Mouse (Mus musculus) forebrain, postnatal 0 days (tissue): ENCODE data around the gene Apbb1ip. TPM values are rescaled to one million over a fixed set of nuclear protein-coding genes. Genes with fewer than 3 reads are reported as not detected.

Experiments used
- ATAC-seq: fragments of 200-750 bp; cut with Nextera tagmentation; 2 replicates; pipeline ENCODE4 v1.8.0; 2017; ENCODE audit warnings: mild to moderate bottlenecking, moderate library complexity
- DNase-seq: peaks from one replicate; pipeline ENCODE4 v3.0.0-alpha.2; 2015
- H3K27ac ChIP-seq: fragments of 300-500 bp; sonication (generic); 2 replicates; pipeline ENCODE4 v1.5.1; 2014; ENCODE audit warnings: low read depth, mild to moderate bottlenecking, antibody characterized with exemption, low read length, moderate library complexity, mixed read lengths
- H3K27me3 ChIP-seq: fragments of 300-500 bp; sonication (generic); 2 replicates; pipeline ENCODE4 v1.6.1; 2014; ENCODE audit warnings: mild to moderate bottlenecking, low read length, mixed read lengths; ENCODE audit not compliant: insufficient read depth
- H3K36me3 ChIP-seq: fragments of 300-500 bp; sonication (generic); 2 replicates; pipeline ENCODE4 v1.6.1; 2014; ENCODE audit warnings: mild to moderate bottlenecking, moderate library complexity; ENCODE audit not compliant: insufficient read depth
- H3K4me1 ChIP-seq: fragments of 300-500 bp; sonication (generic); 2 replicates; pipeline ENCODE4 v1.6.1; 2014; ENCODE audit warnings: antibody characterized with exemption; ENCODE audit not compliant: insufficient read depth
- H3K4me2 ChIP-seq: fragments of 300-500 bp; sonication (generic); 2 replicates; pipeline ENCODE4 v1.6.1; 2014; ENCODE audit warnings: low read depth, mild to moderate bottlenecking, moderate library complexity
- H3K4me3 ChIP-seq: fragments of 300-500 bp; sonication (generic); 2 replicates; pipeline ENCODE4 v1.5.1; 2014; ENCODE audit warnings: low read depth, low read length, mixed read lengths
- H3K9ac ChIP-seq: fragments of 300-500 bp; sonication (generic); 2 replicates; pipeline ENCODE4 v1.6.1; 2014; ENCODE audit warnings: mild to moderate bottlenecking
- H3K9me3 ChIP-seq: fragments of 300-500 bp; sonication (generic); 2 replicates; pipeline ENCODE4 v1.6.1; 2016; ENCODE audit warnings: low read length
- CTCF ChIP-seq: sonication (generic); IDR thresholded peaks from 2 replicates; pipeline ENCODE4 v1.5.1; 2016; ENCODE audit warnings: antibody characterized with exemption, control low read depth, low read depth
- WGBS: fragments of 180-500 bp; shearing (Covaris S2); extraction: QIAGEN DNeasy Blood & Tissue Kit; methylation state at CpG from one replicate; pipeline ENCODE4 v1.1.7; 2014; 5-methylcytosine and 5-hydroxymethylcytosine counted together
- polyA plus RNA-seq: library from polyadenylated mRNA; unstranded; fragments of >200 nt; fragmentation: Nextera tagmentation; extraction: Ambion mirVana; gene quantifications from 2 replicates; pipeline ENCODE4 v1.2.1, GENCODE M21; 2015
- total RNA-seq: library from RNA; depleted of rRNA; stranded (reverse); fragments of >200 nt; gene quantifications from 2 replicates; pipeline ENCODE4 v1.2.3, GENCODE M21; 2014

Apbb1ip gene
- total and polyA plus RNA-seq, 2 experiments from 2014 or later, result 0.19 to 1.6 TPM

DNA sequence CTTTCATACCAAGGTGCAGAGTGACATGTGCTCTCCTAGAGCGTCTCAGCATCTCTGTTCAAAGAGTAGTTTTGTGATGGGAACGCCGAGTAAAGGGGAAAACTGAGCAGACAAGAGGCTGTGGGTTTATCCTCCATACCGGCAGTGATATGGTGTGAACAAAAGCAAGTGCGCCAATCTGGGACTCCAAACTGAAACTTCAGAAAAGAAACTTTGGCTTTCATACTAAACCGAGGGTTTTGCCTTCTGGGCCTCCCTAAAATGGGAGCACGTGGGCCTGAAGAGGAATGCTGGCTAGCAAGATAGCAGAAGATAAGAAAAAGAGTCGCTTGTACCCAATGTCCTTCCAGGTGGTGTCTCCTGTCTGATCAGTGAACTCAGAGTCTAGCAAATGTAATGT, 1.3 kb downstream of the Apbb1ip start:
- Histone ChIP-seq H3K27ac (no peak overlapping the region), H3K4me2 (no peak overlapping the region), H3K36me3 (no peaks in the 10 kb centered on the region), H3K4me3 (no peak overlapping the region), H3K9me3 (no peaks in the 10 kb centered on the region), H3K9ac (no peak overlapping the region), H3K4me1 (no peaks in the 10 kb centered on the region), H3K27me3 (no peaks in the 10 kb centered on the region; the same call in 1 of the 2 replicates)
- TF ChIP-seq CTCF, result no peak
- DNase-seq, result no peak
- whole genome bisulfite sequencing, result 54% methylated on average over 8 of the region's 8 CpGs
- no peak for ATAC-seq

DNA sequence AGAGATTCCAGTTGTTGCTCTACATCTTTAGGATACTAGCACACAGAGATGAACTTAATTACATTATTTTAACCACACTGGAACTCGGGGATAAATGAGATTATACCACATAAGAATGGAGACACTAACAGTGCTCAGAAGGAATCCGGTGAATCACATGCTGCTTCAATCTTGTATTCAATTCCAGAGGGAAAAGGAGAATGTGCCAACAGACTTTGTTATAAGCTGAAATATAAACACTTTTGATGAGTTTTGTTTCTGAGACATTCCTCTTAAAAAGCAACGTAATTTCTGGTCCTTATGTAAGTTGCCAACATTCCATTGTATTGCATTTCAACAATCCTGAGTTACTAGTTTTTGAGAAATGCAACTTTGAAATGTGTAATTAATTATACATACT, 1.8 kb downstream of the Apbb1ip start:
- Histone ChIP-seq H3K36me3 (no peaks in the 10 kb centered on the region), H3K9ac (no peak overlapping the region), H3K4me1 (no peaks in the 10 kb centered on the region), H3K27ac (no peak overlapping the region), H3K4me2 (no peak overlapping the region), H3K9me3 (no peaks in the 10 kb centered on the region), H3K4me3 (no peak overlapping the region), H3K27me3 (no peaks in the 10 kb centered on the region; the same call in 1 of the 2 replicates)
- 59% methylated on average over 3 of the region's 3 CpGs for WGBS
- no peak for ATAC-seq
- no peak for DNase-seq
- TF ChIP-seq CTCF, result no peak

DNA sequence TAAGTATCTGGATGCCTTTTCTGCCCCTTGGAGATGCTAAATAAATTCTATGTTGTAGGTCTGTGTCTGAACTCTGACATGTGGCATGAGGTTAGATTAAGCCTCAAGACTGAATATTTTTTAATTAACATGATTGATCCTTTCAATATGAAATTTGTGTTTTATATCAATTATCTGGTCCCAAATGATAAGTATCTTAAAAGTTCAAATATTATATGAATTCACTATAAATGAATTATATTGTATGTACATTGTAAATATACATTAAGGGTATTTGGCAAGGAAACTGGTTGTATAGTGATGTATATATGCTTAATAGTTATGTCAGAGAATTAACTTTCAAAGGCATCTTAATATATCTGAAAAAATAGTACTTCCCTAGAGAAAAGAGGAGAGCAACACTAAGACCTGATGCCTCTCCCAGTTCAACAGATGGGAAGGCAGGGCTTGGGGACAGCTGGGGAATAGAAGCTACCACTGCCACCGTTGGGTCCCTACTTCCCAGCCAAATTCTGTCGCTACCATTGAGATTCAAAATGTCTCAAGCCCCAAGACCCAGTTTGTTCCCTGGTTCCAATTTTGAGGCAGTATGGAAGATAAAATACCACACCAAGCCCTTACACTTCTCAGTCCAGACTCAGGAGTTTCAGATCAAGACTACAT, 2.8 kb downstream of the Apbb1ip start:
- Histone ChIP-seq H3K36me3 (no peaks in the 10 kb centered on the region), H3K9ac (no peak overlapping the region), H3K4me2 (no peak overlapping the region), H3K4me1 (no peaks in the 10 kb centered on the region), H3K27me3 (no peaks in the 10 kb centered on the region; the same call in 1 of the 2 replicates), H3K9me3 (no peaks in the 10 kb centered on the region), H3K27ac (no peak overlapping the region), H3K4me3 (no peak overlapping the region)
- no peak for TF ChIP-seq CTCF
- no peak for ATAC-seq
- no peak for DNase-seq
- WGBS, result 42% methylated on average over 2 of the region's 2 CpGs

DNA sequence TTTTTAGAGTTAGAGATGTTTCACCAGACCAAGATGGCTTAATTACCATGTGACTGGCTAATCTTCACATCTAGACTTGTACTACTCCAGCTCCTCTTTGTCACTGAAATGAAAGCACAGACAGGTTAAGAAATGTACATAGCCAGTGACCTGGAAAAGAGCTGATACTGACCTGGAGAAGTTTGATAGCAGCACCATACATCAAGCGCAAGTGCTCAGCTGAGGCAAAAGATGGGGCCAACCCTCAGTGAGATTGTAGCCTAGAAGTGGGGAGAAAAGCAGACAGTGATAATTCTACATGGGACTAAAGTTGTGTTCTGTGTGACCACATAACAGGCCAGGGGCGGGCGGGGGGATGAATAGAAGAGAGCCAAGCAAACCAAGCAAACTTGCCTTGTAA, 3.9 kb downstream of the Apbb1ip start:
- H3K27me3 ChIP-seq, result no peaks in the 10 kb centered on the region; the same call in 1 of the 2 replicates
- H3K9me3 ChIP-seq, result no peaks in the 10 kb centered on the region
- no peak overlapping the region for H3K4me2 ChIP-seq
- H3K9ac ChIP-seq, result no peak overlapping the region
- no peak overlapping the region for H3K4me3 ChIP-seq
- no peaks in the 10 kb centered on the region for H3K36me3 ChIP-seq
- WGBS, result 97% methylated on average over 3 of the region's 3 CpGs
- ATAC-seq, result no peak
- no peak for DNase-seq
- no peak for TF ChIP-seq CTCF
- H3K4me1 ChIP-seq, result no peaks in the 10 kb centered on the region
- no peak overlapping the region for H3K27ac ChIP-seq

DNA sequence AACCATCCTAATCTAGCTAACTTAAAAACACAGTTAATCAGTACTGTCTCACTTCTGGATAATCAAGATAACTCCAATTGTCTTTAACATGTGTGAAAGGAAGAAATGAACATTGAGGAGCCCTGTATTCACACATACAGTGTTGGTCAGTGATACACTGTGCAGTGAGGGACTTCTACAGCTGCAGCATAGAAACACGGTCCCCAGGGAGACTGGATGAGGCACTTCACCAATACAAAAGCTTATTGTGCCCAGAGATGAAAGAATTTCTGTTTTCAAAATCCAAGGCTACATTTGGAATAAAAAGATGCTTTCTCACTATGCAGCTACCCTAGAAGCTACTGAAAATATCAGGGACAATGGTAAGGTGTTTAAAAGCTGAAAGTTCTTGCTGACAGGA, 7.0 kb downstream of the Apbb1ip start:
- no peaks in the 10 kb centered on the region for H3K4me1 ChIP-seq
- no peaks in the 10 kb centered on the region for H3K9me3 ChIP-seq
- no peak for TF ChIP-seq CTCF
- no peak for DNase-seq
- no peak overlapping the region for H3K4me3 ChIP-seq
- no peak overlapping the region for H3K4me2 ChIP-seq
- 38% methylated on average over 1 of the region's 1 CpGs for WGBS
- no peak for ATAC-seq
- H3K9ac ChIP-seq, result no peak overlapping the region
- no peaks in the 10 kb centered on the region for H3K36me3 ChIP-seq
- H3K27ac ChIP-seq, result no peak overlapping the region
- H3K27me3 ChIP-seq, result no peaks in the 10 kb centered on the region

DNA sequence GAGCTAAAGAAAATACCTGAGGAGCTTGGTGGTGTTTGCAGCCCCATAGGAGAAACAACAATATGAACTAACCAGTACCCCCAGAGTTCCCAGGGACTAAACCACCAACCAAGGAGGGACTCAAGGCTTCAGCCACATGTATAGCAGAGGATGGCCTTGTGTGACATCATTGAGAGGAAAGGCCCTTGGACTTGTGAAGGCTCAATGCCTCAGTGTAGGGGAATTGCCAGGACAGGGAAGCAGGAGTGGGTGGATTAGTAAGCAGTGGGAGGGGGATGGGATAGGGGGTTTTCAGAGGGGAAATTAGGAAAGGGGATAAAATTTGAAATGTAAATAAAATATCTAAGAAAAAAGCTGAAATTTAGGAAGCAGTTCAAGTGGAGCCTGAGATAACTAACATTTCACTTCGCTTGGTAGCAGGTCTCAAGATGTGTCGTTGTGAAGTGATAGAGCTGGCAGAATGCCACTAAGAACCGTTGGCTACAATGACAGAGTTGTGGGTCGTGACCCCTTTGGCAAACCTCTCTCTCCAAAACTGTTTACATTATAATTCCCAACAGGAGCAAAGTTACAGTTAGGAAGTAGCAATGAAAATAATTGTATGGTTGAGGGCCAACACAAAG, 7.6 kb downstream of the Apbb1ip start:
- no peaks in the 10 kb centered on the region for H3K36me3 ChIP-seq
- no peaks in the 10 kb centered on the region for H3K4me1 ChIP-seq
- H3K4me2 ChIP-seq, result no peak overlapping the region
- no peaks in the 10 kb centered on the region for H3K27me3 ChIP-seq
- no peak overlapping the region for H3K9ac ChIP-seq
- ATAC-seq (no peak), DNase-seq (no peak)
- no peak for TF ChIP-seq CTCF
- H3K27ac ChIP-seq, result no peak overlapping the region
- no peak overlapping the region for H3K4me3 ChIP-seq
- no peaks in the 10 kb centered on the region for H3K9me3 ChIP-seq
- WGBS, result 65% methylated on average over 4 of the region's 4 CpGs

DNA sequence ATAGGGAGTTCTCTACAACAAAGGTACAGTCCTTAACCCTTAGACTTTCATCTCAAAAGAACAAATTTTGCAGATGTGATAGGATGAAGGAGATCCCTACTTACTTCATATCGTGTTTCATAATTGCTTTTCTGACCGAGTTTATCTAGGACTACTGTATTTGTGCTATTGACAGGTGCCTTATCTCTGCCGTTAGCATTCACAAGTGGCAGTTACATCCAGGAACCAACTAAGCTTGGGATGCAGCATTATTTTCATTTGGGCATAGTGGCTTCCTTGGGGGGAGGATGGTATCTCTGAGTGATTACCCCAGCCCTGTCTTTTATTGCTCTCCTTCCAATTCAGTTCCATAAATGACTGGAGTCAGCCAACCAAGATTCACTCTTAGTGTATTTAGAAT, 8.2 kb downstream of the Apbb1ip start:
- H3K27ac ChIP-seq, result no peak overlapping the region
- H3K36me3 ChIP-seq, result no peaks in the 10 kb centered on the region
- no peaks in the 10 kb centered on the region for H3K27me3 ChIP-seq
- H3K4me1 ChIP-seq, result no peaks in the 10 kb centered on the region
- no peak overlapping the region for H3K9ac ChIP-seq
- no peaks in the 10 kb centered on the region for H3K9me3 ChIP-seq
- 89% methylated on average over 3 of the region's 3 CpGs for WGBS
- no peak overlapping the region for H3K4me2 ChIP-seq
- DNase-seq, result no peak
- H3K4me3 ChIP-seq, result no peak overlapping the region
- no peak for TF ChIP-seq CTCF
- no peak for ATAC-seq
